ENCODE assay signal across 9 mouse cellular contexts in the genomic region with DNA sequence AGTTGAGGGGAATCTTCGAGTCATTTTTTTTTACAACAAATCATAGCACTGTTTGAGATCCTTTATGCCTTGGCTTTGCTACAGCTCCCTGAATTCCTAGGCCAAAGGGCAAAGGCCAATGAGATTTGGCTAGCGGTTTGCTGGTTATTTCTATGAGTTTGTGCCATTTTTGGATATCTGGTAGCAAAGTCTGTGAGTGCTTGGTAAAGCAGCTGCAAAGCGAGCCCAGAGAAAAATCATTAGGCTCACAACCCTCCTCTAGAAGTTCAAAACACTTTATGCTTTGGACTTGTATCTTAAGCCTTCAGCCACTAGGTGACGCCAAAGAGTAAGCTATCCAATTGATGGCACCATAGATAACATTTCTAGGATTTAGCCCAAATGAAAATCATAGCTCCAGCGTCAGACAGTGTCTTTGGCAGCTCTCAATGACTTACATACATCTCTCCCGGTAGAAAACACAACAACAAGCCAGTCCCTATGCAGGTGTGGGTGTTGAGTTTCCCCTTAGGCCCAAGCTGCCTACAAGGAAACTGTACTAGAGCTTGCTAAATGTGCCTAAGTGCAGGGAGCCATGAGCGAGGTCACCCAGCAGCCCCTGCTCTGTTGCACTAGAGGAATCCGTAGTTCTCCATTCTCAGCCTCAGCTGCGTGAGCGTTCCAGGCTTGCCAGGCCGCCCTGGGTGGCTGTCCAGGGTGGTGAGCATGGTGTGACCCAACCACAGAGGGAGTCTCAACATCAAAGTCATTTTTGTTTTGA.
DNase-seq lines count a peak whose midpoint lies in the region; ATAC-seq and TF ChIP-seq lines count a peak whose summit lies in the region.
"Had no signal": no experiment of that assay in that cellular context is flagged by ENCODE, and none has a peak within 500 bp of the region (broad histone marks: within the 10 kb centered on the region; RNA-seq: fewer than 3 reads in every experiment).

No protein-coding gene starts in this region.

- H3K9ac ChIP-seq in heart, adult 2 months (ENCODE audit: low read depth, low read length): no peak overlapping the region
- H3K9ac ChIP-seq in heart, embryonic 12.5 days: no peak overlapping the region
- no peak overlapping the region for H3K9ac ChIP-seq in ES-E14 (ENCODE audit: insufficient read depth, low read depth, low read length, poor library complexity, severe bottlenecking)
- H3K9ac ChIP-seq in neural tube, embryonic 13.5 days: no peak overlapping the region
- H3K9ac ChIP-seq: limb, embryonic 13.5 days had no signal

- WGBS in heart, adult 2 months: 33% methylated on average over 11 of the region's 11 CpGs
- WGBS in heart, embryonic 12.5 days: 36% methylated on average over 11 of the region's 11 CpGs
- 42% methylated on average over 11 of the region's 11 CpGs for WGBS in neural tube, embryonic 13.5 days

- peak; percentile 58 for TF ChIP-seq CTCF in heart, adult 2 months (IDR thresholded peaks at IDR 0.05)

- H3K4me1 ChIP-seq in heart, adult 2 months (ENCODE audit: control insufficient read depth, insufficient read depth, low read length): no peaks in the 10 kb centered on the region
- H3K4me1 ChIP-seq in heart, embryonic 12.5 days (replicated peaks): no peaks in the 10 kb centered on the region
- H3K4me1 ChIP-seq in ES-E14 (ENCODE audit: control insufficient read depth in 2 of 2, insufficient read depth in 2 of 2, low read length in 2 of 2, poor library complexity in 1 of 2): no peaks in the 10 kb centered on the region
- H3K4me1 ChIP-seq in neural tube, embryonic 13.5 days (replicated peaks): no peaks in the 10 kb centered on the region
- H3K4me1 ChIP-seq: limb, embryonic 13.5 days had no signal

- no peaks in the 10 kb centered on the region for H3K79me2 ChIP-seq in heart, adult 2 months (replicated peaks; ENCODE audit: control insufficient read depth, insufficient read depth, low read length)

- no peak for TF ChIP-seq POLR2A in heart, adult 2 months (IDR thresholded peaks at IDR 0.05; ENCODE audit: insufficient read depth, low read depth, low read length)

- no peak overlapping the region for H3K4me3 ChIP-seq in heart, adult 2 months
- no peak overlapping the region for H3K4me3 ChIP-seq in heart, embryonic 12.5 days
- no peak overlapping the region for H3K4me3 ChIP-seq in ES-E14 (ENCODE audit: insufficient read depth in 1 of 2, low read depth in 1 of 2, low read length in 2 of 2, poor library complexity in 1 of 2, severe bottlenecking in 1 of 2)
- no peak overlapping the region for H3K4me3 ChIP-seq in neural tube, embryonic 13.5 days
- H3K4me3 ChIP-seq: limb, embryonic 13.5 days had no signal

- TF ChIP-seq EP300 in heart, adult 2 months (IDR thresholded peaks at IDR 0.05; ENCODE audit: insufficient read depth, low read depth, low read length): no peak

- H3K27me3 ChIP-seq in heart, adult 2 months (ENCODE audit: control insufficient read depth, insufficient read depth, low read length): no peaks in the 10 kb centered on the region
- H3K27me3 ChIP-seq in heart, embryonic 12.5 days (replicated peaks): no peaks in the 10 kb centered on the region
- H3K27me3 ChIP-seq in neural tube, embryonic 13.5 days: no peaks in the 10 kb centered on the region

- no peaks in the 10 kb centered on the region for H3K9me3 ChIP-seq in heart, embryonic 12.5 days (replicated peaks)
- no peaks in the 10 kb centered on the region for H3K9me3 ChIP-seq in ES-E14 (ENCODE audit: control insufficient read depth, insufficient read depth, low read depth, low read length)
- H3K9me3 ChIP-seq in neural tube, embryonic 13.5 days: no peaks in the 10 kb centered on the region
- H3K9me3 ChIP-seq: limb, embryonic 13.5 days had no signal

- DNase-seq in heart, adult 2 months: no peak
- DNase-seq in ES-E14 (ENCODE audit: low read depth, low spot score): peak; percentile 61
- peak; percentile 68 for DNase-seq in cerebellum, adult 9-11 months
- peak; percentile 40 to 59 for DNase-seq in frontal cortex, postnatal 25 days (ENCODE audit: low spot score in 2 of 2)
- DNase-seq in left cerebral cortex, adult 11 months (ENCODE audit: low spot score): peak; percentile 52
- DNase-seq in spleen, postnatal 36 days (ENCODE audit: low spot score in 2 of 2): no peak

- no peak for ATAC-seq in heart, embryonic 12.5 days (ENCODE audit: insufficient number of reproducible peaks, low FRiP score)
- peak; percentile 38 for ATAC-seq in neural tube, embryonic 13.5 days (ENCODE audit: low read depth)

- H3K36me3 ChIP-seq in heart, adult 2 months (ENCODE audit: control insufficient read depth, insufficient read depth, low read length): no peaks in the 10 kb centered on the region
- no peaks in the 10 kb centered on the region for H3K36me3 ChIP-seq in heart, embryonic 12.5 days
- no peaks in the 10 kb centered on the region for H3K36me3 ChIP-seq in ES-E14 (ENCODE audit: control insufficient read depth, insufficient read depth, low read length, poor library complexity, severe bottlenecking)
- H3K36me3 ChIP-seq in neural tube, embryonic 13.5 days: no peaks in the 10 kb centered on the region
- H3K36me3 ChIP-seq: limb, embryonic 13.5 days had no signal

- in situ Hi-C loops in ES-E14 (cut with MboI; ENCODE audit: low sequenced_read_pairs in 2 of 2, unreplicated experiment in 2 of 2): no loop called here

- no peak overlapping the region for H3K4me2 ChIP-seq in heart, embryonic 12.5 days
- H3K4me2 ChIP-seq in neural tube, embryonic 13.5 days: no peak overlapping the region
- H3K4me2 ChIP-seq: limb, embryonic 13.5 days had no signal

- no peak overlapping the region for H3K27ac ChIP-seq in heart, adult 2 months
- no peak overlapping the region for H3K27ac ChIP-seq in heart, embryonic 12.5 days (ENCODE audit: poor library complexity, severe bottlenecking)
- no peak overlapping the region for H3K27ac ChIP-seq in ES-E14 (ENCODE audit: insufficient read depth, low read depth, low read length, poor library complexity, severe bottlenecking)
- H3K27ac ChIP-seq in neural tube, embryonic 13.5 days (replicated peaks): no peak overlapping the region
- H3K27ac ChIP-seq: limb, embryonic 13.5 days had no signal

- intact Hi-C loops in heart, adult 2 months (cut with DNase I): loop anchor here (5.0 kb wide), 1 partner anchor 350 kb away; no protein-coding TSS in a partner anchor

TF ChIP-seq in ES-E14, 5 proteins besides CTCF, POLR2A, EP300 and RAD21:
- peak; percentile 66; the same call in 1 of the 2 replicates for TF ChIP-seq ZC3H11A (IDR thresholded peaks at IDR 0.05; ENCODE audit: borderline replicate concordance, low read depth, low read length)
- TF ChIP-seq CHD2 (IDR thresholded peaks at IDR 0.05; ENCODE audit: low read depth, low read length): no peak
- no peak for TF ChIP-seq MAFK (IDR thresholded peaks at IDR 0.05; ENCODE audit: insufficient read depth, low read depth, low read length)
- TF ChIP-seq ZNF384 (IDR thresholded peaks at IDR 0.05; ENCODE audit: low read depth, low read length): no peak
- no peak for TF ChIP-seq HCFC1 (IDR thresholded peaks at IDR 0.05; ENCODE audit: borderline replicate concordance, insufficient read depth, low read length)
TF ChIP-seq in ES-E14: peak in this region for 1.

Comparison
In these comparisons a context has a peak if more than half of its experiments do, and no peak if none do; other contexts are left out.
1. DNase-seq: peak in ES-E14 (single experiment), cerebellum, adult 9-11 months (single experiment), frontal cortex, postnatal 25 days (2 of 2) and left cerebral cortex, adult 11 months (single experiment); none in heart, adult 2 months (0 of 2) and spleen, postnatal 36 days (0 of 2).